Mouse (Mus musculus): ENCODE data around the gene Bud31. TPM values are rescaled to one million over a fixed set of nuclear protein-coding genes. Genes with fewer than 3 reads are reported as not detected.
"Not testable (repeated sequence)": the region's sequence is repeated elsewhere in the genome, so short reads cannot be mapped to it uniquely, and the experiment has no call there.

Bud31 gene
- polyA plus RNA-seq, 1 experiment from 2014 or later: 236 TPM

DNA sequence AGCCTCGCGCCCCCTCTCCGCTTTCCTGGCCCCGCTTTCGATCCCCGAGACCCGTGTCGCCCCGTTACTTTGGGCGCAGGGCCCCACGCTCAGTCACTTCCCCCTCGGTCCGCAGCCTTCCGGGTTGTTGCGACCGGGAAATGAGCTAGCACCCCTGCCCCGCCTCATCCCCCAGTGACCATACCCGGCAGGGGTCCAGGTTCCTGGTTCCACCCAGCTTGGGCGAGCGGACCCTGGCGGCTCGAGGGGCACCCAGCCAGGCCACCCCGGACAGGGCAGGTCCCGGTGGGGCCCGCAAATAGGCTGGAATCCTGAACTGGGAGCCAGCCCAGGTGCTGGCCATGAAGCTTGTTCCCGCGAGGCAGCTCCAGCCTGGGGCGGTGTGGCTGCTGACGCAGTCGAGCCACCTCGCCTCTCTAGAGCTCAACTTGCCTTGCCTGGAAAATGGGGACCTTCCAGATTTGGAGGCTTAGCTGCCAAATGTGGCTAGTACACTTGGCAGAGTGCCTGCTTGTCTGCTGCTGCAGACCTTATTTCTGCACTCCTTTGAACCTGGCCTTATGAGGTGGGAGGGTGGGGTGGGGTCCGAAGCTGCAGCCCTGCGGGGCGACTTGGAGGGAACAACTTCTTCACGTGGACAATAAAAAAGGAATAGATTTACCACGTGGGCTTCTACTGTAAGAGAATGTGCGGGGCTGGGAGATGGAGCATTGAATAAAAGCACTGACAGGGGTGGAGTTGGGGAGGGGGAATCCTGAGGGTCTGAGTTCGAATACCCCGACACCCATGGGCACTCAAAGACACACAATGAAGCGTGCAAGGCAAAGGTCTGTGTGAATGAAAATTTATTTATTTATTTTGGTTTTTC is 25.3 kb upstream of the Bud31 start:
- Histone ChIP-seq H3K9ac (peak overlapping the region; percentile 55), H3K27ac (no peak overlapping the region), H3K9me3 (no peaks in the 10 kb centered on the region), H3K36me3 (peaks cover 15% of the 10 kb centered on the region), H3K4me2 (replicated peaks) (peak overlapping the region; percentile 72), H3K4me3 (peak overlapping the region; percentile 47), H3K27me3 (replicated peaks) (peaks cover 20% of the 10 kb centered on the region), H3K4me1 (peaks cover 9% of the 10 kb centered on the region; the same call in 1 of the 2 replicates)
- ATAC-seq (ENCODE audit: low FRiP score, low read depth): peak; percentile 18; the same call in 1 of the 2 replicates
- WGBS: 21% methylated on average over 36 of the region's 40 CpGs

DNA sequence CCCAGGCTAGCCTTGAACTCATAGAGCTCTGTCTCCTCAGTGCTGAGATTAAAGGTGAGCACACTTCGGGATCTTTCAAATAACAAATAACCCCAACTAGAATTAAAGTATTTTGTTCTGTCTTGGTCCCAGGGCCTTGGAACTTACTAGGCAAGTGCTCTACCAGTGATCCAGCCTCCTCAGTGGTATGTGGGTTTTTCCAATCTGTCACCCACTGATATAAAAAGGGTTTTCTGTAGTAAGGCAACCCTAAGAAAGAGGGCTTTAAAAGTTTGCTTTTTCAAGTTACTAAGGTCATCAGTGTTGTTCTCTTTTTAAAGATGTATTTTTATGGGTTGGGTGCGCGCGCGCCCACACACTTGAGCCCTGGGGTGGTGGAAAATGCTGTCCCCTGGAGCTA is 24.4 kb upstream of the Bud31 start:
- Histone ChIP-seq H3K36me3 (peaks cover 6% of the 10 kb centered on the region), H3K4me2 (replicated peaks) (no peak overlapping the region), H3K9ac (no peak overlapping the region), H3K27me3 (replicated peaks) (peaks cover 20% of the 10 kb centered on the region), H3K4me3 (no peak overlapping the region), H3K4me1 (peaks cover 9% of the 10 kb centered on the region; the same call in 1 of the 2 replicates), H3K27ac (no peak overlapping the region), H3K9me3 (no peaks in the 10 kb centered on the region)
- WGBS: 91% methylated on average over 5 of the region's 5 CpGs
- ATAC-seq (ENCODE audit: low FRiP score, low read depth): no peak

DNA sequence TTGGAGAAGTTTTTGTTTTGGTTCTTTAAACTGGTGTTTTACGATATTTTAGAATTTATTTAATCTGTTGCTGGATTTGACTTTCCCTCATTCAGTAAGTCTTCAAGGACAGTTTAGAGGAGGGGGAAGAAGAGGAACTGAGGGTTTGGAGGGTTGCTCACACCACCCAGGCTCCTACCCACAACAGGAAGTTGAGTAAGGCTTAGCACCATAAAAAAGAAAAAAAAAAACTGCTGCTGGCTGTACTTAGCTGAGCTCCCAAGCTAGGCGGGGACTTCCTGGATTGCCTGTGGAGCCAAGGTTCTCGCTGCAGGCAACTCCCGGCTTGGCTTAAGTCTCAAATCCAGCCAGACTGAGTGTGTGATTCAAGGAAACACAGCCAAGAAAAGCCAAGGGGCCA is 23.8 kb upstream of the Bud31 start:
- Histone ChIP-seq H3K4me3 (no peak overlapping the region), H3K36me3 (peaks cover under 1% of the 10 kb centered on the region; the same call in 1 of the 2 replicates), H3K27me3 (replicated peaks) (peaks cover 20% of the 10 kb centered on the region), H3K27ac (no peak overlapping the region), H3K4me2 (replicated peaks) (no peak overlapping the region), H3K4me1 (peaks cover 9% of the 10 kb centered on the region; the same call in 1 of the 2 replicates), H3K9ac (no peak overlapping the region), H3K9me3 (no peaks in the 10 kb centered on the region)
- WGBS: 48% methylated on average over 4 of the region's 4 CpGs
- ATAC-seq (ENCODE audit: low FRiP score, low read depth): no peak

DNA sequence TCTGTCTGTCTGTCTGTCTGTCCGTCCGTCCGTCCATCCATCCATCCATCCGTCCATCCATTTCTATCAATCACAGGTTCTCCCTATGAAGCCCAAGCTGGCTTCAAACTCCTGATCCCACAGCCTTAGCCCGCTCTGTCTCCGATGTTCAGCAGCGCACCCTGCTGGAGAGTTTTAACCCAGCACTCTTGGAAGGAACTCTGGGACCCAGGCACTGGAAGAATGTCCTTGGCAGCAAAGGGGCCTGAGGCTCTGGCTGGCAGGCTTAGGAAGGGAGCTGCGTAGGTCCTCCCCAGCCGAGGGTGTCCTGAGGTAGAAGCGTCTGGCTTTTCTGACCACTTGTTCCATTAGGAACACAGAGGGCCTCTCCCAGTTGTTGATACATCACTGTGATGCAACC is 23.2 kb upstream of the Bud31 start:
- Histone ChIP-seq H3K4me3 (no peak overlapping the region), H3K4me2 (replicated peaks) (no peak overlapping the region), H3K9me3 (no peaks in the 10 kb centered on the region), H3K4me1 (peaks cover 9% of the 10 kb centered on the region; the same call in 1 of the 2 replicates), H3K36me3 (no peaks in the 10 kb centered on the region), H3K27ac (no peak overlapping the region), H3K27me3 (replicated peaks) (peaks cover 20% of the 10 kb centered on the region), H3K9ac (no peak overlapping the region)
- 45% methylated on average over 10 of the region's 10 CpGs for WGBS
- no peak for ATAC-seq (ENCODE audit: low FRiP score, low read depth)

DNA sequence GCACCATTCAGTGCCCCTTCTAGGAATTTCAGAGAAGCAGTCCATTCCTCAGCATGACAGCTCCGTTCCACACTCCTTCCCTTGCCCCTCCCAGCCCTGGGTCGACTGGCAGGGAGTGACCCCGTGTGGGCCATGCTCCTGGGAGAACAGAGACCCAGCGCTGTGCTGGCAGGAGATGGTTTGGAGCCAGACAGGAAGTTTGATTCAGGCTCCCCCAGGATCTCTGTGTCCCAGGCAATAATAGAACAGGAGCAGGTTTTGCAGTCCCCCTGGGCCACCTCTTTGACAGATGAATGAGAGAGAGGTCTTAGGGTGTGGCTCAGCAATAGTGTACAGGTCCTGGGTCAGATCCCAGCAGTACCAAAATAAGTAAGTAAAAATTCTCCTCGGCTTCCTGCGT is 22.2 kb upstream of the Bud31 start:
- Histone ChIP-seq H3K27me3 (replicated peaks) (peaks cover 20% of the 10 kb centered on the region), H3K4me1 (peaks cover 9% of the 10 kb centered on the region; the same call in 1 of the 2 replicates), H3K27ac (no peak overlapping the region), H3K9ac (no peak overlapping the region), H3K9me3 (no peaks in the 10 kb centered on the region), H3K36me3 (no peaks in the 10 kb centered on the region; the same call in 1 of the 2 replicates), H3K4me3 (no peak overlapping the region), H3K4me2 (replicated peaks) (no peak overlapping the region)
- 69% methylated on average over 6 of the region's 6 CpGs for WGBS
- ATAC-seq (ENCODE audit: low FRiP score, low read depth): no peak

DNA sequence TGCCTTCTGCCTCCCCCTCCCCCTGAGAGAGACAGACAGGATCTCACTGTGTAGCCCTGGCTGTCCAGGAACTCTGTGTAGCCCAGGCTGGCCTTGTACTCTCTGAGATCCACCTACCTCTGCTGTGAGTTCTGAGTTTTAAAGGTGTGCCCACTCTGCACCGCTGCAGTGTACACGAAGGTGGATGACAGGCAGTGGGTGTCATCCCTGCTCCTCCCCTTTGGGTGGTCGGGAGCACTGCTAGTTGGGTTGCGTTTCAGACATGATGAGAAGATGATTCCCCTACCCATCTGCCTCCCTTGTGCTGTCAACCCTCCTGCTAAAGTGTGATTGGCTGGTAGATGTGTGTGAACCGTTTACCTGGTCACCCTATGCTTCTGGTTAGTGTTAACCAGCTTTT is 21.7 kb upstream of the Bud31 start:
- ATAC-seq (ENCODE audit: low FRiP score, low read depth): no peak
- WGBS: 86% methylated on average over 5 of the region's 5 CpGs
- H3K4me2 ChIP-seq (replicated peaks): no peak overlapping the region
- H3K4me1 ChIP-seq: peaks cover 9% of the 10 kb centered on the region; the same call in 1 of the 2 replicates
- peaks cover 4% of the 10 kb centered on the region; the same call in 1 of the 2 replicates for H3K36me3 ChIP-seq
- H3K9me3 ChIP-seq: no peaks in the 10 kb centered on the region
- H3K4me3 ChIP-seq: no peak overlapping the region
- H3K9ac ChIP-seq: no peak overlapping the region
- H3K27ac ChIP-seq: no peak overlapping the region
- peaks cover 18% of the 10 kb centered on the region for H3K27me3 ChIP-seq (replicated peaks)

DNA sequence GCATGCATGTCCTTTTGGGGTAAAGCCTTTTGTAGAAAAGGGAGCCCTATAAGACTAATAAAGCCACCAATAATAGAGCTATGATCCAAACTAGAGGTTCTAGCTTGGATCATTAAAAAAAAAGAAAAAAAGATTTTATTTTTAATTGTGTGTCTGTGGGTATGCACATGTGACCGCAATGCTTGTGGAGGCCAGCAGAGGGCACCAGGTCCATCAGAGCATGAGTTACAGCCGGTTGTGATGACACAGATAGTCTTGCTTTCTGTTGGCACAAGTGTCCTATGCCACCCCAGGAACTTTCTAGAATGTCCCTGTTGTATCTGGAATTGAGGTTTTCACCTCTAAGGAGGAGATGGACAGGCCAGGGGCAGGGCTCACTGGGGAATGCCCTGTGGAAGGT is 20.8 kb upstream of the Bud31 start:
- 91% methylated on average over 2 of the region's 2 CpGs for WGBS
- no peak for ATAC-seq (ENCODE audit: low FRiP score, low read depth)
- Histone ChIP-seq H3K27me3 (replicated peaks) (peaks cover 9% of the 10 kb centered on the region), H3K9me3 (no peaks in the 10 kb centered on the region), H3K4me3 (no peak overlapping the region), H3K36me3 (peaks cover 14% of the 10 kb centered on the region; the same call in 1 of the 2 replicates), H3K27ac (no peak overlapping the region), H3K9ac (no peak overlapping the region), H3K4me2 (replicated peaks) (no peak overlapping the region), H3K4me1 (peaks cover 5% of the 10 kb centered on the region; the same call in 1 of the 2 replicates)

DNA sequence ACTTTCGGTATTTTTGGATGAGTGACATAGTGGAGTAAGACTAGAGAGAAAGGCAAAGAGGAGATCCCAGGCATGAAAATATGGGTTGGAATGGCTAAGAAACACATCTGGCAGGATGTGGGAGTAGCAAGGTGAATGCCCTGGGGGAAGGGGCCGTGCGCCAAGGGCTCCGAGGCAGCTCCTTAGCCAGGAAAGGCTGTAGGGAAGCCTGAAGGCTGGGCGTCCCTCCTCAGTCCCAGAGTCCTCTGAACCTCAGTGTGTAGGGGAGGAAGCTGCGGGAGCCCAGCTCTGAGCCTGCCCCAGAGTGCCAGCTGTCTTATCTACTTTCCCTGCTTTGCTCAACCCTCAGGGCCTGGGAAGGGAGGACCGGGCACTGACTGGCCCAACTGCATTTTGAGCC is 19.2 kb upstream of the Bud31 start:
- Histone ChIP-seq H3K27ac (no peak overlapping the region), H3K9ac (no peak overlapping the region), H3K9me3 (no peaks in the 10 kb centered on the region), H3K27me3 (replicated peaks) (no peaks in the 10 kb centered on the region), H3K4me3 (no peak overlapping the region), H3K4me1 (no peaks in the 10 kb centered on the region), H3K4me2 (replicated peaks) (no peak overlapping the region), H3K36me3 (peaks cover 28% of the 10 kb centered on the region)
- ATAC-seq (ENCODE audit: low FRiP score, low read depth): no peak
- WGBS: 80% methylated on average over 7 of the region's 7 CpGs

DNA sequence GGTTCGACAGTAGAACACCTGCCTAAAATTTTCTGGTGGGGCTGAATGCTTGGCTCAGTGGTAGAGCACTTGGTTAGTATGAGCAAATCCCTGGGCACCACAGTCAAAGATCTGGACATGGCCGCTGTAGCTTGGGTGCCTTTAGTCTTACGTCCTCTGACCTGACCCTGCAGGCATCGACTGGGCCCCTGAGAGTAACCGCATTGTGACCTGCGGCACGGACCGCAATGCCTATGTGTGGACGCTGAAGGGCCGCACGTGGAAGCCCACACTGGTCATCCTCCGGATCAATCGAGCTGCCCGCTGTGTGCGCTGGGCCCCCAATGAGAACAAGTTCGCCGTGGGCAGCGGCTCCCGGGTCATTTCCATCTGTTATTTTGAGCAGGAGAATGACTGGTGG is 16.8 kb upstream of the Bud31 start:
- no peak overlapping the region for H3K27ac ChIP-seq
- H3K4me3 ChIP-seq: no peak overlapping the region
- no peaks in the 10 kb centered on the region for H3K9me3 ChIP-seq
- ATAC-seq (ENCODE audit: low FRiP score, low read depth): no peak
- no peak overlapping the region for H3K9ac ChIP-seq
- H3K27me3 ChIP-seq (replicated peaks): no peaks in the 10 kb centered on the region
- 93% methylated on average over 19 of the region's 19 CpGs for WGBS
- no peak overlapping the region for H3K4me2 ChIP-seq (replicated peaks)
- peaks cover 49% of the 10 kb centered on the region for H3K36me3 ChIP-seq
- H3K4me1 ChIP-seq: no peaks in the 10 kb centered on the region

DNA sequence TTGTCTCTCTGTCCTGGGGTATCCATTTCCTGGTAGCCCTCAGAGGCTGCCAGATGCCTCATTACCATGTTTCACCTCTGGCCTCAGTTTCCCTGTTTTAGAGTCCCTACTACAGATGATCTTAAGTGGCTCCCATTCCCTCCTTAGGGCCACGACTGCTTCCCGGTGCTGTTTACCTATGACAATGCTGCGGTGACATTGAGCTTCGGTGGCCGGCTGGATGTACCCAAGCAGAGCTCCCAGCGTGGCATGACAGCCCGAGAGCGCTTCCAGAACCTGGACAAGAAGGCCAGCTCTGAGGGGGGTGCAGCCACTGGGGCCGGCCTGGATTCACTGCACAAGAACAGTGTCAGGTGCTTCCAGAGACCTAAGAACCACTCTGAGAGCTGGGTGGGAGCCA is 13.6 kb upstream of the Bud31 start:
- H3K36me3 ChIP-seq: peaks cover 78% of the 10 kb centered on the region
- WGBS: 95% methylated on average over 9 of the region's 9 CpGs
- no peak overlapping the region for H3K9ac ChIP-seq

DNA sequence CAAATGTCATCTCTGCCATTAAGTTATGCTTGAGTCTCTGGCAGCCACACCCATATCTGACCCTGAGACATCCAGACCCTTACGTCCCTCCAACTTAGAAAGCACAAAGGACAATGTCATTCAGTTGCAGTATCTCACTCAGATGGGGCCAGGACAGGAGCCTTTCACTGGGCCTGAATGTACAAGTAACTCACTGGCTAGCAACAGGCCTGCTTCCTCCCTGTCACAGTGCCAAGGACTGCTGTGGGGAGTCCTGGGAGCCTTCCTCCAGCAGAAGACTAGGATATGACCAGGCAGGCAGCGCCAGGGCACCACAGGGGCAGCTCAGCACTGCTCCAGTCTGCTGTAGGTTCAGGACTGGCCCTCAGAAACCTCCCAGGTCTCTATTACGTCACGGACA is 11.0 kb upstream of the Bud31 start:
- 96% methylated on average over 4 of the region's 4 CpGs for WGBS
- Histone ChIP-seq H3K36me3 (peaks cover 92% of the 10 kb centered on the region), H3K9ac (no peak overlapping the region), H3K4me2 (replicated peaks) (no peak overlapping the region), H3K4me1 (no peaks in the 10 kb centered on the region), H3K27ac (no peak overlapping the region), H3K4me3 (no peak overlapping the region), H3K9me3 (no peaks in the 10 kb centered on the region), H3K27me3 (replicated peaks) (no peaks in the 10 kb centered on the region)
- ATAC-seq (ENCODE audit: low FRiP score, low read depth): no peak

More for the DNA sequence above, 13.6 kb upstream of the Bud31 start:
- Histone ChIP-seq H3K27me3 (replicated peaks) (no peaks in the 10 kb centered on the region), H3K4me1 (no peaks in the 10 kb centered on the region), H3K9me3 (no peaks in the 10 kb centered on the region), H3K27ac (no peak overlapping the region), H3K4me2 (replicated peaks) (no peak overlapping the region), H3K4me3 (no peak overlapping the region)
- ATAC-seq (ENCODE audit: low FRiP score, low read depth): no peak

DNA sequence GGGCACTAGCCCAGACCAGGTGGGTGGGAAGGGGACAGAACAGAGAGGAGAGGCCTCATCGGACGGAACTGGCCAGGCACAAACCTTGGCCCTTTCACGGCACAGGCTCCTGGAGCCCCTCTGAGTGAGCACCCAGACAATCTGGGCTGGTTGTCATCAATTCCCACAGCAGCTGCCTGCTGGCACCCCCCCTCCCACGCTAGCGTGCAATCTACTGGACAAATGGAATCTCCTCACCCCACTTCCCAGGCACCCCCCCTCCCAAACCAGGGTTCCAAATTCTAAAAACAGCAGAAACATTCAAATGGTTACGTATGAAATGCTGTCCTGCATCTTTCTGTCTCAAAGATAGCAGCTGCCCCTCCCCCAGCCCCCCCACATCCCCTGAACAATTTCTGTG is 10.4 kb upstream of the Bud31 start:
- WGBS: 86% methylated on average over 6 of the region's 6 CpGs
- peaks cover 92% of the 10 kb centered on the region for H3K36me3 ChIP-seq
- not testable (repeated sequence) for ATAC-seq (ENCODE audit: low FRiP score, low read depth)

DNA sequence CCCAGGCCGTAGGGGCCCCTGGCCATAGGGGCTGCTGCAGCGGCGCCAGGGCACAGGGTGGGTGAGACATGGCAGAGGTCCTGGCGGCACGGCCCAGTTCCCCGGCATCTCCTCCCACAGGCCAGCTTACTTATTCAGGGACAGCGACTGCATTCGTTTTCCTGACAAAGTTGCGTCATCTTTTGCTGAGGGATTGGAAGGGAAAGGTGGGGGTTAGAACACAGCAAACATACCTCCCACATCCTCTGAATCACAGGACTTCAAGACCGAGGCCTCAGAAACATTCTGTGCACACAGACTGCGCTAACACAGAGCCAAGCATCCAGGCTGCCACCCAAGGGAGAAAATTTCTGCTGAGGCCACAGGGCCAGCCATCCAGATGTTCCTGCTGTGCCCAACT is 10.0 kb upstream of the Bud31 start:
- 96% methylated on average over 11 of the region's 11 CpGs for WGBS
- no peak overlapping the region for H3K4me2 ChIP-seq (replicated peaks)
- no peak overlapping the region for H3K27ac ChIP-seq
- no peaks in the 10 kb centered on the region for H3K9me3 ChIP-seq
- no peak overlapping the region for H3K4me3 ChIP-seq
- no peaks in the 10 kb centered on the region for H3K27me3 ChIP-seq (replicated peaks)
- H3K4me1 ChIP-seq: no peaks in the 10 kb centered on the region
- peaks cover 92% of the 10 kb centered on the region for H3K36me3 ChIP-seq
- no peak overlapping the region for H3K9ac ChIP-seq
- no peak for ATAC-seq (ENCODE audit: low FRiP score, low read depth)

More for the DNA sequence above, 10.4 kb upstream of the Bud31 start:
- not testable (repeated sequence) for H3K27me3 ChIP-seq (replicated peaks); H3K4me1 ChIP-seq; H3K4me2 ChIP-seq (replicated peaks); H3K27ac ChIP-seq; H3K9me3 ChIP-seq; H3K9ac ChIP-seq; H3K4me3 ChIP-seq
